Mouse (Mus musculus): Measurements from ENCODE around the gene Cic. TPM values are rescaled to one million over a fixed set of nuclear protein-coding genes. Genes with fewer than 3 reads are reported as not detected.

The Cic gene
- polyA plus RNA-seq, 2 experiments: 48.9 to 155 TPM

DNA sequence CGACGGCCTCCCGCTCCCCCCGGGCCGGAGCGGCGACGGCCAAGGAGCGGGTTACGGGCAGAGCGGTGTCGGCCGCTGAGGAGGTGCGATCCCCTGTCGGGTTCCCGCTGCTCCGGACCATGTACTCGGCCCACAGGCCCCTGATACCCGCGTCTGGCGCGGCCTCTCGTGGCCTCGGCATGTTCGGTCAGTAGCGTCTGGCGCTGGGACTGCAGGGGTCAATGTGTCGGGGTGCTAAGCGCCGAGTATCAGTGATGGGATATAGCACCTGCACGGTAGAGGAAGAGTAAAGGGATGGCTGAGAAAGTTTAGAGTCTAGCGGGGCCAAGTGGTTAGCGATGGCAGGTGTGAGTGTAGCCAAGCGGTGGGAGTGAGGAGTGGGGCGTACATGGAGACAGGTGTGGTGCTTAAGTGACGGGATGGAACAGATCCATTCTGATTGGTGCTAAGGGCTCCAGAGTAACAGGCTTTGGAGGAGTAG is 15.3 kb downstream of the Cic start:
- peak; percentile 32 for DNase-seq (ENCODE audit: low spot score)
- WGBS: under 1% methylated on average over 28 of the region's 36 CpGs
- H3K9me3 ChIP-seq (ENCODE audit: control insufficient read depth, low read length): no peaks in the 10 kb centered on the region

GRCm38 (mm10) chr7:25283637-25284036 is 16.1 kb downstream of the Cic start:
- peaks cover 27% of the 10 kb centered on the region for H3K4me1 ChIP-seq (ENCODE audit: control insufficient read depth, insufficient read depth, low read length)

More for the DNA sequence above, 15.3 kb downstream of the Cic start:
- Histone ChIP-seq H3K4me2 (replicated peaks; ENCODE audit: low read depth, low read length, severe bottlenecking) (peak overlapping the region; percentile 97), H3K9ac (ENCODE audit: low read depth, low read length, severe bottlenecking) (peak overlapping the region; percentile 78), H3K27ac (replicated peaks; ENCODE audit: low read depth, low read length) (peak overlapping the region; percentile 99), H3K36me3 (ENCODE audit: control insufficient read depth, insufficient read depth, low read length) (peaks cover 35% of the 10 kb centered on the region), H3K27me3 (ENCODE audit: control insufficient read depth, insufficient read depth, low read length) (no peaks in the 10 kb centered on the region), H3K4me1 (ENCODE audit: control insufficient read depth, insufficient read depth, low read length) (peaks cover 28% of the 10 kb centered on the region), H3K4me3 (replicated peaks; ENCODE audit: low read length) (peak overlapping the region; percentile 85)
- no peak for TF ChIP-seq POLR2A (IDR thresholded peaks at IDR 0.05; ENCODE audit: borderline replicate concordance, extremely low read depth, insufficient read depth, insufficient read length)
- no peak for ATAC-seq (ENCODE audit: low FRiP score, low read depth)

DNA sequence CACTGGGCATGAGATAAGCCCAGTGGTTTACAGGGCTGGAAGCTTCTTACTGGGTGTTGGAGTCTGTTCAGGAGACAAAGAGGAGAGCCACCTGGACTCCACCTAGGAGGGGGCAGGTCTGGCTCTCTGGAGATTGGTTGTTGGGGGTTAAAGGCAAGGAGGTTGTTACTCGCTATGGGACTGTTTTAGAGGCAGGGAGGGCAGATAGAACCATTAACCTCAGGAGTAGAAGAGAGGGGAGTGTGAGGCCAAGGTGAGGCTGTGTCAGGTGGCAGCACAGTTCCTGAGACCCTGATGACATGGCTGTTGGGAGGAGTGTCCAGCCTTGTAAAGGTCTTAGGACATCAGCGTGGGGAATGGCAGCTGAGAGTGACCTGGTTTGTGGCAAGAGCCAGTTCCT is 16.7 kb downstream of the Cic start:
- H3K36me3 ChIP-seq (ENCODE audit: control insufficient read depth, insufficient read depth, low read length): peaks cover 49% of the 10 kb centered on the region
- no peak for ATAC-seq (ENCODE audit: low FRiP score, low read depth)
- WGBS: 66% methylated on average over 2 of the region's 2 CpGs
- no peak for DNase-seq (ENCODE audit: low spot score)
- peak overlapping the region; percentile 85 for H3K4me3 ChIP-seq (replicated peaks; ENCODE audit: low read length)
- no peaks in the 10 kb centered on the region for H3K9me3 ChIP-seq (ENCODE audit: control insufficient read depth, low read length)
- TF ChIP-seq POLR2A (IDR thresholded peaks at IDR 0.05; ENCODE audit: borderline replicate concordance, extremely low read depth, insufficient read depth, insufficient read length): no peak
- peaks cover 27% of the 10 kb centered on the region for H3K4me1 ChIP-seq (ENCODE audit: control insufficient read depth, insufficient read depth, low read length)
- no peaks in the 10 kb centered on the region for H3K27me3 ChIP-seq (ENCODE audit: control insufficient read depth, insufficient read depth, low read length)
- no peak overlapping the region; the same call in 1 of the 2 replicates for H3K27ac ChIP-seq (replicated peaks; ENCODE audit: low read depth, low read length)
- peak overlapping the region; percentile 78 for H3K9ac ChIP-seq (ENCODE audit: low read depth, low read length, severe bottlenecking)
- peak overlapping the region; percentile 97 for H3K4me2 ChIP-seq (replicated peaks; ENCODE audit: low read depth, low read length, severe bottlenecking)

More at GRCm38 (mm10) chr7:25283637-25284036, 16.1 kb downstream of the Cic start:
- peak overlapping the region; percentile 99 for H3K27ac ChIP-seq (replicated peaks; ENCODE audit: low read depth, low read length)
- H3K27me3 ChIP-seq (ENCODE audit: control insufficient read depth, insufficient read depth, low read length): no peaks in the 10 kb centered on the region
- H3K4me3 ChIP-seq (replicated peaks; ENCODE audit: low read length): peak overlapping the region; percentile 85
- TF ChIP-seq POLR2A (IDR thresholded peaks at IDR 0.05; ENCODE audit: borderline replicate concordance, extremely low read depth, insufficient read depth, insufficient read length): no peak
- 13% methylated on average over 5 of the region's 5 CpGs for WGBS
- peaks cover 44% of the 10 kb centered on the region for H3K36me3 ChIP-seq (ENCODE audit: control insufficient read depth, insufficient read depth, low read length)
- DNase-seq (ENCODE audit: low spot score) (peak; percentile 27), ATAC-seq (ENCODE audit: low FRiP score, low read depth) (no peak)
- no peaks in the 10 kb centered on the region for H3K9me3 ChIP-seq (ENCODE audit: control insufficient read depth, low read length)
- H3K4me2 ChIP-seq (replicated peaks; ENCODE audit: low read depth, low read length, severe bottlenecking): peak overlapping the region; percentile 97
- H3K9ac ChIP-seq (ENCODE audit: low read depth, low read length, severe bottlenecking): peak overlapping the region; percentile 78

- ATAC-seq (ENCODE audit: low FRiP score, low read depth): no peak
These were observed 17.3 kb downstream of the Cic start for GRCm38 (mm10) chr7:25284766-25285165.

DNA sequence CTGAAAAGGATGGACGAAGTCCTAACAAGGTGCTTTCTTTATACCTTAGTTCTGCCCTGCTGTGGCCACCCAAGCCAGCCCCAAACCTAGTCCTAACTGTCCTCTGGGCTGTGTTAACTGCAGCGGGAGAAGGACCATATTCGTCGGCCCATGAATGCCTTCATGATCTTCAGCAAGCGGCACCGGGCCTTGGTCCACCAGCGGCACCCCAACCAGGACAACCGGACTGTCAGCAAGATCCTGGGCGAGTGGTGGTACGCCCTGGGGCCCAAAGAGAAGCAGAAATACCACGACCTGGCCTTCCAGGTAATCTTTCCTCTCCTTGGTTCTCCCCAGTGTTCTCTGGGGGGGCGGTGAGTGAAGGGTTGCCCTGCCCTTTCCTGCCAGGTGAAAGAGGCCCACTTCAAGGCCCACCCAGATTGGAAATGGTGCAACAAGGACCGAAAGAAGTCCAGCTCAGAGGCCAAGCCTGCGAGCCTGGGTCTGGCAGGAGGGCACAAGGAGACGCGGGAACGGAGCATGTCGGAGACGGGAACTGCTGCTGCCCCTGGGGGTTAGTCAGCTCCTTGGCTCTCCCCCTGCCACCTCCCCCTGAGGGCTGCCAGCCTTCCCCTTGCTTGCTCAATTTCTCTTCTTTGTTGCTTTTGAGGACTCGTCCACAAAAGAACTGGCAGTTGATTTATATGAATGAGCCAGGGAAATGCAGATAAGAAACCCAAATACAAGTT is 18.2 kb downstream of the Cic start:
- 89% methylated on average over 20 of the region's 20 CpGs for WGBS
- Histone ChIP-seq H3K9ac (ENCODE audit: low read depth, low read length, severe bottlenecking) (no peak overlapping the region), H3K27me3 (ENCODE audit: control insufficient read depth, insufficient read depth, low read length) (no peaks in the 10 kb centered on the region), H3K4me2 (replicated peaks; ENCODE audit: low read depth, low read length, severe bottlenecking) (no peak overlapping the region), H3K4me1 (ENCODE audit: control insufficient read depth, insufficient read depth, low read length) (peaks cover 21% of the 10 kb centered on the region), H3K27ac (replicated peaks; ENCODE audit: low read depth, low read length) (no peak overlapping the region), H3K4me3 (replicated peaks; ENCODE audit: low read length) (no peak overlapping the region), H3K9me3 (ENCODE audit: control insufficient read depth, low read length) (no peaks in the 10 kb centered on the region), H3K36me3 (ENCODE audit: control insufficient read depth, insufficient read depth, low read length) (peaks cover 64% of the 10 kb centered on the region)
- TF ChIP-seq POLR2A (IDR thresholded peaks at IDR 0.05; ENCODE audit: borderline replicate concordance, extremely low read depth, insufficient read depth, insufficient read length): no peak
- DNase-seq (ENCODE audit: low spot score) (no peak), ATAC-seq (ENCODE audit: low FRiP score, low read depth) (no peak)

More at GRCm38 (mm10) chr7:25284766-25285165, 17.3 kb downstream of the Cic start:
- Histone ChIP-seq H3K4me2 (replicated peaks; ENCODE audit: low read depth, low read length, severe bottlenecking) (peak overlapping the region; percentile 97; the same call in 1 of the 2 replicates), H3K4me3 (replicated peaks; ENCODE audit: low read length) (0 out of 2 replicates have a peak overlapping the region, but pooled peaks have one; percentile 85), H3K27ac (replicated peaks; ENCODE audit: low read depth, low read length) (no peak overlapping the region), H3K27me3 (ENCODE audit: control insufficient read depth, insufficient read depth, low read length) (no peaks in the 10 kb centered on the region), H3K9ac (ENCODE audit: low read depth, low read length, severe bottlenecking) (no peak overlapping the region), H3K4me1 (ENCODE audit: control insufficient read depth, insufficient read depth, low read length) (peaks cover 24% of the 10 kb centered on the region), H3K9me3 (ENCODE audit: control insufficient read depth, low read length) (no peaks in the 10 kb centered on the region), H3K36me3 (ENCODE audit: control insufficient read depth, insufficient read depth, low read length) (peaks cover 55% of the 10 kb centered on the region)
- DNase-seq (ENCODE audit: low spot score): no peak
- 75% methylated on average over 5 of the region's 5 CpGs for WGBS
- no peak for TF ChIP-seq POLR2A (IDR thresholded peaks at IDR 0.05; ENCODE audit: borderline replicate concordance, extremely low read depth, insufficient read depth, insufficient read length)

Measured in limb, embryonic 14.5 days (tissue).